Mouse (Mus musculus): Measurements from ENCODE around the gene Tdrd7.

DNA sequence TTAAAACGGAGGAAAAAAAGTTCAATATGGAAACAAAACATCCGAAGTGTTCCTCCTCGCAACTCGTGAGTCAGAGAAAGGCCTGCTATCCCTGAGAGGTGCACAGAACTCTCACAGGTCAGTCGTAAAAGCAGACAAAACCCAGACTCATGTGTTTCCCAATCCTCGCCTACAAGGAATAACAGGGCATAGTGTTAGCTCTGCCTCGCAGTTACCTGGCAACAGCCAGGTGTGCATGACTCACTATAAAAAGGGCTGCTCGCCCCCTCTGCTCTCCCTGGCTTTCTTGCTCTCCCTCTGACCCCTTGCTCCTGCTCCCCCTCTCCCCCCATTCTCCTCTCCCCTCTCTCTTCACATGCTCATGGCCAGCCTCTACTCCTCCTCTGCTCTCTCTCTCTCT lies 17.4 kb upstream of the Tdrd7 start:
- TF ChIP-seq CTCF (IDR thresholded peaks at IDR 0.05; ENCODE audit: low read depth, low read length) (no peak), POLR2A (IDR thresholded peaks at IDR 0.05; ENCODE audit: extremely low read depth, insufficient read depth, low read length) (no peak)
